Mouse (Mus musculus): ENCODE data around the gene Cldn20. TPM values are rescaled to one million over a fixed set of nuclear protein-coding genes. Genes with fewer than 3 reads are reported as not detected.

Gene Cldn20
- total and polyA plus RNA-seq, 3 experiments: 0.31 to 0.52 TPM; not detected in 1

GRCm38 (mm10) chr17:3490216-3490895 lies 42.0 kb upstream of the Cldn20 start:
- Histone ChIP-seq H3K9me3 (replicated peaks; ENCODE audit: insufficient read depth, low read length) (no peaks in the 10 kb centered on the region), H3K79me2 (ENCODE audit: control insufficient read depth, insufficient read depth, low read length, poor library complexity) (no peaks in the 10 kb centered on the region), H3K4me1 (ENCODE audit: control insufficient read depth in 1 of 2, insufficient read depth in 2 of 2, low read length in 2 of 2) (peaks cover 7 to 26% of the 10 kb centered on the region in 2 experiments), H3K4me3 (ENCODE audit: control insufficient read depth in 1 of 2, insufficient read depth in 1 of 2, low read depth in 2 of 2, low read length in 2 of 2) (no peak overlapping the region), H3K9ac (ENCODE audit: control insufficient read depth, low read depth, low read length, poor library complexity, severe bottlenecking) (no peak overlapping the region), H3K36me3 (ENCODE audit: control insufficient read depth in 1 of 2, insufficient read depth in 2 of 2, low read length in 2 of 2) (peaks cover 0 to 18% of the 10 kb centered on the region in 2 experiments; a peak in 2 of 4 replicates), H3K27ac (ENCODE audit: control insufficient read depth, low read depth, low read length) (no peak overlapping the region), H3K27me3 (ENCODE audit: control insufficient read depth in 1 of 2, insufficient read depth in 2 of 2, low read length in 2 of 2) (no peaks in the 10 kb centered on the region)
- DNase-seq (ENCODE audit: low read depth, low spot score): peak; percentile 23
- TF ChIP-seq ZNF384 (IDR thresholded peaks at IDR 0.05; ENCODE audit: low read depth, low read length): no peak
- no peak for TF ChIP-seq SIN3A (IDR thresholded peaks at IDR 0.05; ENCODE audit: low read length)
- TF ChIP-seq MYB (IDR thresholded peaks at IDR 0.05; ENCODE audit: low read depth, low read length): no peak
- no peak for TF ChIP-seq RCOR1 (IDR thresholded peaks at IDR 0.05; ENCODE audit: low read depth, low read length)
- no peak for TF ChIP-seq BHLHE40 (IDR thresholded peaks at IDR 0.05; ENCODE audit: borderline replicate concordance, low read depth, low read length)
- no peak for TF ChIP-seq USF1 (IDR thresholded peaks at IDR 0.05; ENCODE audit: low read depth, low read length)
- TF ChIP-seq TCF12 (IDR thresholded peaks at IDR 0.05; ENCODE audit: low read depth, low read length): no peak
- no peak for TF ChIP-seq ETS1 (IDR thresholded peaks at IDR 0.05; ENCODE audit: low read depth, low read length)
- no peak for TF ChIP-seq POLR2AphosphoS2 (IDR thresholded peaks at IDR 0.05; ENCODE audit: low read length)
- TF ChIP-seq KAT2A (conservative IDR thresholded peaks at IDR 0.05; ENCODE audit: low read depth, low read length): no peak
- TF ChIP-seq HCFC1 (IDR thresholded peaks at IDR 0.05; ENCODE audit: low read depth, low read length): no peak

- DNase-seq (ENCODE audit: low read depth, low spot score): no peak
- Histone ChIP-seq H3K4me1 (ENCODE audit: control insufficient read depth in 1 of 2, insufficient read depth in 2 of 2, low read length in 2 of 2) (peaks cover 7 to 25% of the 10 kb centered on the region in 2 experiments), H3K9me3 (replicated peaks; ENCODE audit: insufficient read depth, low read length) (no peaks in the 10 kb centered on the region), H3K27ac (ENCODE audit: control insufficient read depth, low read depth, low read length) (no peak overlapping the region), H3K27me3 (ENCODE audit: control insufficient read depth in 1 of 2, insufficient read depth in 2 of 2, low read length in 2 of 2) (no peaks in the 10 kb centered on the region), H3K4me3 (ENCODE audit: control insufficient read depth in 1 of 2, insufficient read depth in 1 of 2, low read depth in 2 of 2, low read length in 2 of 2) (no peak overlapping the region), H3K36me3 (ENCODE audit: control insufficient read depth in 1 of 2, insufficient read depth in 2 of 2, low read length in 2 of 2) (peaks cover 0 to 18% of the 10 kb centered on the region in 2 experiments; a peak in 2 of 4 replicates), H3K9ac (ENCODE audit: control insufficient read depth, low read depth, low read length, poor library complexity, severe bottlenecking) (no peak overlapping the region), H3K79me2 (ENCODE audit: control insufficient read depth, insufficient read depth, low read length, poor library complexity) (no peaks in the 10 kb centered on the region)
- TF ChIP-seq TAL1 (IDR thresholded peaks at IDR 0.05; ENCODE audit: low read length) (no peak), USF2 (IDR thresholded peaks at IDR 0.05; ENCODE audit: borderline replicate concordance in 1 of 2, insufficient read depth in 1 of 2, low read depth in 1 of 2, low read length in 2 of 2) (no peak), CHD2 (IDR thresholded peaks at IDR 0.05; ENCODE audit: low read length) (no peak), MEF2A (IDR thresholded peaks at IDR 0.05; ENCODE audit: extremely low read depth, insufficient replicate concordance, low read depth, low read length, poor library complexity, severe bottlenecking) (no peak), JUND (IDR thresholded peaks at IDR 0.05; ENCODE audit: low read depth, low read length) (no peak), USF1 (IDR thresholded peaks at IDR 0.05; ENCODE audit: low read depth, low read length) (no peak), ZNF384 (IDR thresholded peaks at IDR 0.05; ENCODE audit: low read depth, low read length) (no peak), ETS1 (IDR thresholded peaks at IDR 0.05; ENCODE audit: low read depth, low read length) (no peak), NELFE (IDR thresholded peaks at IDR 0.05; ENCODE audit: low read depth, low read length) (no peak), MYB (IDR thresholded peaks at IDR 0.05; ENCODE audit: low read depth, low read length) (no peak)
These were observed 41.3 kb upstream of the Cldn20 start for GRCm38 (mm10) chr17:3491065-3491464.
